12 mouse cellular contexts compared by ENCODE assay signal in genomic region chr9:13442012-13442735, GRCm38 (mm10). TPM values are rescaled to one million over a fixed set of nuclear protein-coding genes. Genes with fewer than 3 reads are reported as not detected.
DNase-seq lines count a peak whose midpoint lies in the region; ATAC-seq and TF ChIP-seq lines count a peak whose summit lies in the region.
"Had no signal": no experiment of that assay in that cellular context is flagged by ENCODE, and none has a peak within 500 bp of the region (broad histone marks: within the 10 kb centered on the region; RNA-seq: fewer than 3 reads in every experiment).

No protein-coding gene starts in this region.

- no peak for ATAC-seq in neural tube, embryonic 11.5 days (ENCODE audit: insufficient read depth, low FRiP score, low TSS enrichment)
- peak; percentile 60 for ATAC-seq in granulocyte monocyte progenitor cell, adult 5-6 weeks (replicated peaks; ENCODE audit: poor library complexity, severe bottlenecking)
- ATAC-seq in intestine, postnatal 0 days, result peak; percentile 78
- no peak for ATAC-seq in forebrain, embryonic 16.5 days
- ATAC-seq: forebrain, embryonic 13.5 days had no signal

- H3K27ac ChIP-seq in neural tube, embryonic 11.5 days (ENCODE audit: low read depth, low read length), result 0 out of 2 replicates have a peak overlapping the region, but pooled peaks have one; percentile 20
- no peak overlapping the region for H3K27ac ChIP-seq in intestine, postnatal 0 days (ENCODE audit: low read depth, low read length)
- H3K27ac ChIP-seq in forebrain, embryonic 16.5 days (ENCODE audit: low read length), result no peak overlapping the region
- no peak overlapping the region for H3K27ac ChIP-seq in limb, embryonic 10.5 days
- H3K27ac ChIP-seq: forebrain, embryonic 13.5 days had no signal

- H3K4me3 ChIP-seq in neural tube, embryonic 11.5 days (ENCODE audit: low read depth, low read length), result no peak overlapping the region
- no peak overlapping the region for H3K4me3 ChIP-seq in intestine, postnatal 0 days (ENCODE audit: low read depth, low read length)
- no peak overlapping the region for H3K4me3 ChIP-seq in forebrain, embryonic 16.5 days (replicated peaks; ENCODE audit: low read length)
- H3K4me3 ChIP-seq in limb, embryonic 10.5 days, result no peak overlapping the region
- H3K4me3 ChIP-seq: forebrain, embryonic 13.5 days had no signal

- DNase-seq in neural tube, embryonic 11.5 days (ENCODE audit: low spot score), result no peak
- DNase-seq in neural tube, embryonic 10.5 days (ENCODE audit: extremely low spot score, low spot score), result no peak
- no peak for DNase-seq in yolk sac, embryonic 10.5 days (ENCODE audit: low spot score)
- DNase-seq in limb, embryonic 10.5 days (ENCODE audit: low spot score), result no peak
- DNase-seq: cerebellum, postnatal 10 days; right cerebral cortex, postnatal 4 days; thymus, postnatal 25 days had no signal

- H3K4me1 ChIP-seq in neural tube, embryonic 11.5 days (ENCODE audit: control insufficient read depth, insufficient read depth, low read length), result no peaks in the 10 kb centered on the region; the same call in 1 of the 2 replicates
- no peaks in the 10 kb centered on the region for H3K4me1 ChIP-seq in intestine, postnatal 0 days (replicated peaks; ENCODE audit: control insufficient read depth, insufficient read depth, low read length)
- no peaks in the 10 kb centered on the region for H3K4me1 ChIP-seq in forebrain, embryonic 16.5 days (replicated peaks; ENCODE audit: control insufficient read depth, insufficient read depth, low read length)
- no peaks in the 10 kb centered on the region for H3K4me1 ChIP-seq in limb, embryonic 10.5 days

- H3K27me3 ChIP-seq in neural tube, embryonic 11.5 days (ENCODE audit: control insufficient read depth, insufficient read depth, low read length), result no peaks in the 10 kb centered on the region
- H3K27me3 ChIP-seq in intestine, postnatal 0 days (replicated peaks; ENCODE audit: control insufficient read depth, insufficient read depth, low read length), result no peaks in the 10 kb centered on the region
- no peaks in the 10 kb centered on the region for H3K27me3 ChIP-seq in forebrain, embryonic 16.5 days (replicated peaks; ENCODE audit: control insufficient read depth, insufficient read depth, low read length)
- H3K27me3 ChIP-seq in limb, embryonic 10.5 days (ENCODE audit: low read depth, poor library complexity, severe bottlenecking), result no peaks in the 10 kb centered on the region
- H3K27me3 ChIP-seq: forebrain, embryonic 13.5 days had no signal

- TF ChIP-seq CTCF in intestine, postnatal 0 days (IDR thresholded peaks at IDR 0.05; ENCODE audit: low read depth), result no peak

- no peaks in the 10 kb centered on the region for H3K9me3 ChIP-seq in neural tube, embryonic 11.5 days (ENCODE audit: control insufficient read depth, low read length)
- no peaks in the 10 kb centered on the region for H3K9me3 ChIP-seq in intestine, postnatal 0 days (ENCODE audit: control insufficient read depth)
- no peaks in the 10 kb centered on the region for H3K9me3 ChIP-seq in forebrain, embryonic 16.5 days (ENCODE audit: control insufficient read depth, low read length)
- H3K9me3 ChIP-seq in limb, embryonic 10.5 days (replicated peaks), result no peaks in the 10 kb centered on the region
- H3K9me3 ChIP-seq: forebrain, embryonic 13.5 days had no signal

- no peak overlapping the region for H3K4me2 ChIP-seq in neural tube, embryonic 11.5 days (ENCODE audit: low read depth)
- H3K4me2 ChIP-seq in intestine, postnatal 0 days (replicated peaks; ENCODE audit: low read depth), result peak overlapping the region; percentile 32; the same call in 1 of the 2 replicates
- H3K4me2 ChIP-seq in forebrain, embryonic 16.5 days (ENCODE audit: low read length), result no peak overlapping the region
- H3K4me2 ChIP-seq: forebrain, embryonic 13.5 days had no signal

- no peaks in the 10 kb centered on the region for H3K36me3 ChIP-seq in neural tube, embryonic 11.5 days (ENCODE audit: control insufficient read depth, insufficient read depth, low read length)
- H3K36me3 ChIP-seq in intestine, postnatal 0 days (ENCODE audit: control insufficient read depth, insufficient read depth), result no peaks in the 10 kb centered on the region
- no peaks in the 10 kb centered on the region for H3K36me3 ChIP-seq in forebrain, embryonic 16.5 days (ENCODE audit: control insufficient read depth, insufficient read depth)
- H3K36me3 ChIP-seq in limb, embryonic 10.5 days, result 0 out of 2 replicates have a peak, but pooled peaks cover 3% of the 10 kb centered on the region

- WGBS in neural tube, embryonic 11.5 days, result 83% methylated on average over 13 of the region's 13 CpGs
- 52% methylated on average over 13 of the region's 13 CpGs for WGBS in intestine, postnatal 0 days
- WGBS in forebrain, embryonic 16.5 days, result 88% methylated on average over 13 of the region's 13 CpGs
- WGBS in limb, embryonic 10.5 days, result 80% methylated on average over 13 of the region's 13 CpGs

- H3K9ac ChIP-seq in neural tube, embryonic 11.5 days (ENCODE audit: low read length), result no peak overlapping the region
- no peak overlapping the region for H3K9ac ChIP-seq in intestine, postnatal 0 days (ENCODE audit: low read depth, low read length)
- no peak overlapping the region for H3K9ac ChIP-seq in forebrain, embryonic 16.5 days (replicated peaks; ENCODE audit: low read depth, low read length)
- H3K9ac ChIP-seq: forebrain, embryonic 13.5 days had no signal

RNA-seq across cellular contexts. Expression of gene Gm17571, which starts 4.4 kb away (rescaled TPM):
- polyA plus RNA-seq in neural tube, embryonic 11.5 days (2014; fragmentation: Nextera tagmentation; extraction: Ambion mirVana), result not detected in 2 replicates
- total RNA-seq in granulocyte monocyte progenitor cell, adult 5-6 weeks (2014; fragmentation: Nextera tagmentation), result not detected in 2 replicates
- total RNA-seq in granulocyte monocyte progenitor cell, adult 5-6 weeks (2017), result not detected in 2 replicates
- not detected in 2 replicates for polyA plus RNA-seq in intestine, postnatal 0 days (2015; fragmentation: Nextera tagmentation; extraction: Ambion mirVana)
- not detected in 2 replicates for polyA plus RNA-seq in forebrain, embryonic 16.5 days (2015; fragmentation: Nextera tagmentation; extraction: Ambion mirVana)
- not detected in 2 replicates for polyA plus RNA-seq in limb, embryonic 10.5 days (2016; fragmentation: Nextera tagmentation; extraction: Ambion mirVana)
- polyA plus RNA-seq: forebrain, embryonic 13.5 days; limb, embryonic 11.5 days had no signal

Comparison
In these comparisons a context has a peak if more than half of its experiments do, and no peak if none do; other contexts are left out.
1. ATAC-seq: peak in granulocyte monocyte progenitor cell, adult 5-6 weeks (single experiment) and intestine, postnatal 0 days (single experiment); none in neural tube, embryonic 11.5 days (single experiment) and forebrain, embryonic 16.5 days (single experiment).